Mouse (Mus musculus): ENCODE results near the gene Rnase1. TPM values are rescaled to one million over a fixed set of nuclear protein-coding genes. Genes with fewer than 3 reads are reported as not detected.

Gene Rnase1
- polyA plus RNA-seq, 1 experiment: 4.1 TPM

GRCm38 (mm10) chr14:51130315-51130940 is 16.2 kb downstream of the Rnase1 start:
- Histone ChIP-seq H3K27ac (ENCODE audit: insufficient read depth, low read length) (no peak overlapping the region), H3K27me3 (ENCODE audit: control insufficient read depth, insufficient read depth, low read length) (no peaks in the 10 kb centered on the region), H3K4me3 (replicated peaks; ENCODE audit: insufficient read depth, low read depth, low read length) (no peak overlapping the region), H3K4me1 (ENCODE audit: control insufficient read depth, insufficient read depth, low read length) (no peaks in the 10 kb centered on the region)
- TF ChIP-seq POLR2A (IDR thresholded peaks at IDR 0.05; ENCODE audit: borderline replicate concordance, insufficient read depth, low read length) (no peak), CTCF (IDR thresholded peaks at IDR 0.05; ENCODE audit: borderline replicate concordance, insufficient read depth, low read depth, low read length) (no peak)
- 92% methylated on average over 9 of the region's 9 CpGs for WGBS
- DNase-seq: no peak

DNA sequence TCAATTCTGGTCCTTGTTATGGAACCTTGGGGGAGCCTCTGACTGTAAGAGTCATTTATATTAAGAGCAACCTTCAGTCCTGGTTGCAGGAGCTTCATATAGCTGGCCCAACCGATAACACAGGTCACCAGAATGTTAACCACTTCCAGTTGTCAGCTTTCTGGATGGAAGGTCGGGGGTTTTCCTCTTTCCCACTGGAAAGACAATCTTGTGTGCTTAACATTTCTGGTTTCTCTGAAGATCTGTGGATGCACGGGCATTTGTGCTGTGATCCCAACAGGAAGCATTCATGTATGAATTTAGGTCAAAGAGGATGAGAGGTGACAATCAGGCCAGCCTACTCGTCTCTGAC is 17.0 kb downstream of the Rnase1 start:
- Histone ChIP-seq H3K4me3 (replicated peaks; ENCODE audit: insufficient read depth, low read depth, low read length) (no peak overlapping the region), H3K4me1 (ENCODE audit: control insufficient read depth, insufficient read depth, low read length) (no peaks in the 10 kb centered on the region), H3K27me3 (ENCODE audit: control insufficient read depth, insufficient read depth, low read length) (no peaks in the 10 kb centered on the region), H3K27ac (ENCODE audit: insufficient read depth, low read length) (no peak overlapping the region)
- TF ChIP-seq CTCF (IDR thresholded peaks at IDR 0.05; ENCODE audit: borderline replicate concordance, insufficient read depth, low read depth, low read length) (no peak), POLR2A (IDR thresholded peaks at IDR 0.05; ENCODE audit: borderline replicate concordance, insufficient read depth, low read length) (no peak)
- no peak for DNase-seq
- 70% methylated on average over 4 of the region's 4 CpGs for WGBS

- H3K4me1 ChIP-seq (ENCODE audit: control insufficient read depth, insufficient read depth, low read length): no peaks in the 10 kb centered on the region
- DNase-seq: no peak
- H3K4me3 ChIP-seq (replicated peaks; ENCODE audit: insufficient read depth, low read depth, low read length): no peak overlapping the region
- no peak overlapping the region for H3K27ac ChIP-seq (ENCODE audit: insufficient read depth, low read length)
- WGBS: 83% methylated on average over 9 of the region's 9 CpGs
- no peak for TF ChIP-seq POLR2A (IDR thresholded peaks at IDR 0.05; ENCODE audit: borderline replicate concordance, insufficient read depth, low read length)
- no peak for TF ChIP-seq CTCF (IDR thresholded peaks at IDR 0.05; ENCODE audit: borderline replicate concordance, insufficient read depth, low read depth, low read length)
- H3K27me3 ChIP-seq (ENCODE audit: control insufficient read depth, insufficient read depth, low read length): no peaks in the 10 kb centered on the region
These were observed 17.6 kb downstream of the Rnase1 start for GRCm38 (mm10) chr14:51128775-51129623.

- WGBS: 32% methylated on average over 2 of the region's 2 CpGs
- TF ChIP-seq CTCF (IDR thresholded peaks at IDR 0.05; ENCODE audit: borderline replicate concordance, insufficient read depth, low read depth, low read length) (no peak), POLR2A (IDR thresholded peaks at IDR 0.05; ENCODE audit: borderline replicate concordance, insufficient read depth, low read length) (no peak)
- H3K27me3 ChIP-seq (ENCODE audit: control insufficient read depth, insufficient read depth, low read length): no peaks in the 10 kb centered on the region
- no peak overlapping the region for H3K4me3 ChIP-seq (replicated peaks; ENCODE audit: insufficient read depth, low read depth, low read length)
- no peak for DNase-seq
- H3K4me1 ChIP-seq (ENCODE audit: control insufficient read depth, insufficient read depth, low read length): no peaks in the 10 kb centered on the region
- H3K27ac ChIP-seq (ENCODE audit: insufficient read depth, low read length): no peak overlapping the region
These were observed 18.8 kb downstream of the Rnase1 start for GRCm38 (mm10) chr14:51127648-51128258.

DNA sequence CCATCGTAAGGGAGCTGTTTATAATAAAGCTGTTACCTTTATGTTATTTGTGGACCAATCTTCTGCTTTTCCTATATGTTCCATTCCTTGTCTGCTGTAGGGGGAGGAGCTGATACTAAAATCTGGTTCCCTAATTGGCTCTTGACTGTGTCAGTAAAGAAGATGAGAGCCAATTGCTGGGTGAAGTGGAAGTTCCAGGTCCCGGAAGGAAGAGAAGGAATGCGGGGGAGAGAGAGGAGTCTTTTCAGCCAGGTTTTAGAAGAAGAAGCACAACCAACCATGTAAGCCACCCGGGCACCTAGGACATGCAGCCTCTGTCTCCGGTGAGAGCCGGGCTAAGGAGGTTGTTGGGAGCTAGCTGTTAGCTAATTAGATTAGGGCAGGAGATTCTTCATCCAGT is 20.9 kb downstream of the Rnase1 start:
- TF ChIP-seq CTCF (IDR thresholded peaks at IDR 0.05; ENCODE audit: borderline replicate concordance, insufficient read depth, low read depth, low read length) (no peak), POLR2A (IDR thresholded peaks at IDR 0.05; ENCODE audit: borderline replicate concordance, insufficient read depth, low read length) (no peak)
- 90% methylated on average over 6 of the region's 6 CpGs for WGBS
- Histone ChIP-seq H3K27me3 (ENCODE audit: control insufficient read depth, insufficient read depth, low read length) (no peaks in the 10 kb centered on the region), H3K27ac (ENCODE audit: insufficient read depth, low read length) (no peak overlapping the region), H3K4me1 (ENCODE audit: control insufficient read depth, insufficient read depth, low read length) (no peaks in the 10 kb centered on the region), H3K4me3 (replicated peaks; ENCODE audit: insufficient read depth, low read depth, low read length) (no peak overlapping the region)
- no peak for DNase-seq

DNA sequence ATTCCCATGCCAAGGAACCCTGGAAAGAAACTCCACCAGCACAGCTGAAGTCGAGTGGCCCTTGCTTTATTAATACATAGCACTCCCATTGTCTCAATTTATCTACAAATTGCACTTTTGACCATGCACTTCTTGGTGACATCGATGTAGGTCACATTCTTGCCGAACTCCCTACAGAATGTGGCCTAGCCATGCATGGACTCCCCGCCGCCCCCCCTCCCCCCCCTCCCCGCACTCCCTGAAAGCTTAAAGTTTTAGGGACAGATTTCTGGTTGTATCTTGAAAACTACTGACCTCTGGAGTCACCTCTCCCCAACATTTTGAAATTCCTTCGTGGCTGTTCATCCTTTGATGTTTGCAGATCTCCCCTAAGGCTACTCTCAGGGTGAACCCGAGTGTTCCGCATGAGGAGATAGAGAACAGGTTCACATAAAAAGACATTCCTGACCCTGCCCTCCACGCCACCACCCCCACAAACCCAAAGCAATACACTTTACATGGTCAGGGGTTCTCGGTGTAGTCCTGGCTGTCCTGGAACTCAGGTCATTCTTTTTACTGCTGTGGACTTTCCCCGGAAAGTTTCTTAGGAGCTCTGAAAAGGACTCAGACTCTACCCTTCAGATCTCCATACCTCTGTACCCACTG is 32.5 kb downstream of the Rnase1 start, which contains the start of gene Eddm3b:
Eddm3b (plus strand) TSS at position 511 of the 645 bp plus-strand sequence.
- TF ChIP-seq POLR2A (IDR thresholded peaks at IDR 0.05; ENCODE audit: borderline replicate concordance, insufficient read depth, low read length) (no peak), CTCF (IDR thresholded peaks at IDR 0.05; ENCODE audit: borderline replicate concordance, insufficient read depth, low read depth, low read length) (no peak)
- no peak for DNase-seq
- WGBS: 32% methylated on average over 12 of the region's 12 CpGs
- no peak within 1 kb of the TSS for H3K27ac ChIP-seq (ENCODE audit: insufficient read depth, low read length)
- no peaks in the 10 kb centered on the region for H3K27me3 ChIP-seq (ENCODE audit: control insufficient read depth, insufficient read depth, low read length)
- no peaks in the 10 kb centered on the region for H3K4me1 ChIP-seq (ENCODE audit: control insufficient read depth, insufficient read depth, low read length)
- no peak within 1 kb of the TSS for H3K4me3 ChIP-seq (replicated peaks; ENCODE audit: insufficient read depth, low read depth, low read length)

DNA sequence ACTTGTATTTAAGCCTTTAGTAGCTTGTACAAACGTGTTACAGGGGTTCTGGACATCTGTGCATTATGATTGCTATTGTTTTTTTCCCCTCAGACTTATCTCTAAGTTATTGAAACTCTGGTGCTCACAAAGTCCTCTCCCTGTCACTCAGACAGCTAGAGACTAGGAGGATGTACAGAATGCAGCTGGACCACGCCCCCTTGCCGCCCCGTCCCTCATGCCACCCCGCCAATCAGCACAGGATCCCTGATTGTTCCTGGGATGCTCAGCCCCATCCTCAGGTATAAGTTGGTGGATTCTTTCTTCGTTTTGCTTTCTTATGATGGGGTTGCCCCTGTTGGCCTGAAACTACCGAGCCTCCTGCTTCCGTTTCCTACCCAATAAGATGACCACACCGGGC is 33.1 kb downstream of the Rnase1 start:
- TF ChIP-seq POLR2A (IDR thresholded peaks at IDR 0.05; ENCODE audit: borderline replicate concordance, insufficient read depth, low read length) (no peak), CTCF (IDR thresholded peaks at IDR 0.05; ENCODE audit: borderline replicate concordance, insufficient read depth, low read depth, low read length) (no peak)
- WGBS: 37% methylated on average over 9 of the region's 9 CpGs
- no peak for DNase-seq
- Histone ChIP-seq H3K27ac (ENCODE audit: insufficient read depth, low read length) (no peak overlapping the region), H3K27me3 (ENCODE audit: control insufficient read depth, insufficient read depth, low read length) (no peaks in the 10 kb centered on the region), H3K4me3 (replicated peaks; ENCODE audit: insufficient read depth, low read depth, low read length) (no peak overlapping the region), H3K4me1 (ENCODE audit: control insufficient read depth, insufficient read depth, low read length) (no peaks in the 10 kb centered on the region)
